Mouse (Mus musculus) lung, adult 2 months (tissue): Measurements from ENCODE around the gene Pigu.

ENCODE experiments used
- CTCF ChIP-seq: fragments of 200-500 bp; IDR thresholded peaks from 2 replicates; pipeline ENCODE4 v1.5.1; 2011; ENCODE audit warnings: mild to moderate bottlenecking, low read length, control low read depth; ENCODE audit not compliant: insufficient read depth
- POLR2A ChIP-seq: fragments of 200-500 bp; IDR thresholded peaks from 2 replicates; pipeline ENCODE4 v1.6.1; 2011; ENCODE audit warnings: low read depth, mild to moderate bottlenecking, control low read depth, low read length, borderline replicate concordance; ENCODE audit errors: extremely low read depth

DNA sequence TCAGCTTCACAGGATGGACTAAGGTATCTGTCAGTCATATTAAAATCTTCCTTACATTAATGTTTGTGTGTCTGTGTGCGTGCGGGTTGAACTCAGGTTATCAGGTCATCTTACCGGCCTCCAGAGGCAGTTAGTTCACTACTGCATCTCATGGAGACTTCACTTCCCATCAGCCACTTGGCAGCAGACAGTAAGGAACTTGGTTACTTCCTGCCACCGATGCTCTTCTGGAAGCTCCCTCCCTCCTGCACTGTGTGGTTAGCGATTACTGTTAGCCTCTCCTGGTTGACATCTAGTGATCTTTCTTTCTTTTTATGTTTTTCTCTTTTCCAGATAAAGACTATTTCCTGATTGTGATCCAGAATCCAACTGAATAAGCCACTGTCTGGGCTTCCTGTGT is 107.6 kb downstream of the Pigu start:
- no peak for TF ChIP-seq POLR2A
- TF ChIP-seq CTCF, result no peak
